Mouse (Mus musculus) embryonic facial prominence, embryonic 11.5 days (tissue): ENCODE data around the gene Mme. TPM values are rescaled to one million over a fixed set of nuclear protein-coding genes. Genes with fewer than 3 reads are reported as not detected.

Source experiments
- ATAC-seq: fragments of 200-750 bp; cut with Nextera tagmentation; replicated peaks from 2 replicates; pipeline ENCODE4 v1.8.0; 2017; ENCODE audit warnings: low read depth; ENCODE audit not compliant: insufficient number of reproducible peaks, low FRiP score, low TSS enrichment
- DNase-seq: peaks from one replicate; pipeline ENCODE4 v3.0.0-alpha.2; 2015; ENCODE audit warnings: low spot score
- H3K27ac ChIP-seq: fragments of 300-500 bp; sonication (generic); replicated peaks from 2 replicates; pipeline ENCODE4 v1.5.1; 2014; ENCODE audit warnings: mild to moderate bottlenecking, low read depth, low read length, control low read depth
- H3K27me3 ChIP-seq: fragments of 300-500 bp; sonication (generic); 2 replicates; pipeline ENCODE4 v1.6.1; 2014; ENCODE audit warnings: mild to moderate bottlenecking, low read length, moderate library complexity, mixed read lengths; ENCODE audit not compliant: control insufficient read depth, insufficient read depth
- H3K36me3 ChIP-seq: fragments of 300-500 bp; sonication (generic); replicated peaks from 2 replicates; pipeline ENCODE4 v1.6.1; 2014; ENCODE audit warnings: low read depth, mild to moderate bottlenecking, low read length, moderate library complexity, mixed read lengths; ENCODE audit not compliant: control insufficient read depth, insufficient read depth
- H3K4me1 ChIP-seq: fragments of 300-500 bp; sonication (generic); 2 replicates; pipeline ENCODE4 v1.6.1; 2014; ENCODE audit warnings: low read length, mixed read lengths; ENCODE audit not compliant: control insufficient read depth, insufficient read depth
- H3K4me2 ChIP-seq: fragments of 300-500 bp; sonication (generic); 2 replicates; pipeline ENCODE4 v1.6.1; 2014; ENCODE audit warnings: low read depth, mild to moderate bottlenecking, control low read depth, low read length, moderate library complexity
- H3K4me3 ChIP-seq: fragments of 300-500 bp; sonication (generic); 2 replicates; pipeline ENCODE4 v1.5.1; 2014; ENCODE audit warnings: low read depth, low read length, control low read depth
- H3K9ac ChIP-seq: fragments of 300-500 bp; sonication (generic); replicated peaks from 2 replicates; pipeline ENCODE4 v1.6.1; 2014; ENCODE audit warnings: mild to moderate bottlenecking, control low read depth, low read length
- H3K9me3 ChIP-seq: fragments of 300-500 bp; sonication (generic); replicated peaks from 2 replicates; pipeline ENCODE4 v1.6.1; 2016; ENCODE audit warnings: mild to moderate bottlenecking, low read length, inconsistent platforms, mixed read lengths; ENCODE audit not compliant: control insufficient read depth
- WGBS: fragments of 180-500 bp; shearing (Covaris S2); extraction: QIAGEN DNeasy Blood & Tissue Kit; methylation state at CpG from one replicate; pipeline ENCODE4 v1.1.7; 2014; 5-methylcytosine and 5-hydroxymethylcytosine counted together
- polyA plus RNA-seq: library from polyadenylated mRNA; unstranded; fragments of >200 nt; fragmentation: Nextera tagmentation; extraction: Ambion mirVana; gene quantifications from 2 replicates; pipeline ENCODE4 v1.2.1, GENCODE M21; 2014

Gene Mme
- polyA plus RNA-seq, 1 experiment from 2014 or later, result 33.3 TPM

GRCm38 (mm10) chr3:63294316-63294715 is 53.0 kb downstream of the Mme start:
- H3K4me1 ChIP-seq, result no peaks in the 10 kb centered on the region
- H3K27ac ChIP-seq, result no peak overlapping the region
- no peak overlapping the region for H3K4me3 ChIP-seq
- no peak overlapping the region for H3K4me2 ChIP-seq
- 68% methylated on average over 6 of the region's 6 CpGs for WGBS
- H3K9me3 ChIP-seq, result no peaks in the 10 kb centered on the region
- DNase-seq (no peak), ATAC-seq (no peak)
- H3K36me3 ChIP-seq, result no peaks in the 10 kb centered on the region
- no peak overlapping the region for H3K9ac ChIP-seq
- no peaks in the 10 kb centered on the region for H3K27me3 ChIP-seq

GRCm38 (mm10) chr3:63294791-63295190 is 53.5 kb downstream of the Mme start:
- ATAC-seq (no peak), DNase-seq (peak; percentile 13)
- H3K36me3 ChIP-seq, result no peaks in the 10 kb centered on the region
- H3K27me3 ChIP-seq, result no peaks in the 10 kb centered on the region
- H3K9me3 ChIP-seq, result no peaks in the 10 kb centered on the region
- no peak overlapping the region for H3K27ac ChIP-seq
- peak overlapping the region; percentile 77 for H3K4me3 ChIP-seq
- H3K4me1 ChIP-seq, result no peaks in the 10 kb centered on the region
- peak overlapping the region; percentile 84; the same call in 1 of the 2 replicates for H3K9ac ChIP-seq
- H3K4me2 ChIP-seq, result peak overlapping the region; percentile 91
- 34% methylated on average over 4 of the region's 4 CpGs for WGBS

GRCm38 (mm10) chr3:63295237-63295636 is 53.9 kb downstream of the Mme start:
- peak overlapping the region; percentile 91 for H3K4me2 ChIP-seq
- under 1% methylated on average over 21 of the region's 21 CpGs for WGBS
- no peaks in the 10 kb centered on the region for H3K9me3 ChIP-seq
- H3K4me1 ChIP-seq, result no peaks in the 10 kb centered on the region
- H3K36me3 ChIP-seq, result no peaks in the 10 kb centered on the region
- H3K4me3 ChIP-seq, result peak overlapping the region; percentile 77
- H3K27me3 ChIP-seq, result no peaks in the 10 kb centered on the region
- H3K9ac ChIP-seq, result peak overlapping the region; percentile 84
- H3K27ac ChIP-seq, result peak overlapping the region; percentile 88
- DNase-seq (peak; percentile 71), ATAC-seq (peak; percentile 88)

DNA sequence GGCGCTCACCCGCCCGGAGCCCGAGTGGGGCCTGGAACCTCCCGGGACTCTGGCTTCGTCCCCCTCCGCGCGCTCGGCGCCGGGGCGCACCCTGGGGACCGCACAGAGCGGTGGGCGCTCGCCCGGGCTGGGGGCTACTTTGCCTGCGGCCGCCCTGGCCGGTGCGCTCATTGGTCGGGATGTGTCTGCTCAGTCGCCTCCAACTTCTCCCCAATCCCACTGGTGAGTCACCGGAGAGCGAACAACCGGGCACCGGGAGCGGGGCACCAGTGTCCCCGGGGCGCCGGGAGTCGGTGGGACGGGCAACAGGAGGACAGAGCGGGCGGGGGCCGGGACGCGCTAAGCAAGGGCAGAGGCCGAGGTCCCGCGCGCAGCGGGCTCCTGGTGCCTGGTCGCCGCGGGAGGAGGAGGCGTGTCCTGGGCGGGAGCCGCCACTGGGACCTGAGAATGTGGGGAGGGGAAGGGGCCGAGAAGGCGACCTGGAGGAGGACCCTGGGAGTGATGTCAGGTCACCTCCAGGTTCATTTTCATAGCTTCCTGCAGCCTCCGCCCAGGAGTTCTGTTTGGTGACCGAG is 54.4 kb downstream of the Mme start:
- Histone ChIP-seq H3K4me3 (peak overlapping the region; percentile 77), H3K4me1 (no peaks in the 10 kb centered on the region), H3K9ac (peak overlapping the region; percentile 84), H3K36me3 (no peaks in the 10 kb centered on the region), H3K27ac (peak overlapping the region; percentile 88), H3K27me3 (no peaks in the 10 kb centered on the region), H3K9me3 (no peaks in the 10 kb centered on the region), H3K4me2 (peak overlapping the region; percentile 91)
- ATAC-seq (peak; percentile 86), DNase-seq (peak; percentile 66)
- under 1% methylated on average over 45 of the region's 54 CpGs for WGBS

- ATAC-seq (0 out of 2 replicates have a peak, but pooled peaks have one; percentile 25), DNase-seq (peak; percentile 75)
- Histone ChIP-seq H3K9ac (no peak overlapping the region), H3K36me3 (no peaks in the 10 kb centered on the region), H3K9me3 (no peaks in the 10 kb centered on the region), H3K4me3 (peak overlapping the region; percentile 77), H3K27ac (no peak overlapping the region), H3K4me2 (peak overlapping the region; percentile 91), H3K4me1 (no peaks in the 10 kb centered on the region), H3K27me3 (no peaks in the 10 kb centered on the region)
- 6% methylated on average over 12 of the region's 12 CpGs for WGBS
These were observed 55.1 kb downstream of the Mme start for GRCm38 (mm10) chr3:63296411-63296810.

DNA sequence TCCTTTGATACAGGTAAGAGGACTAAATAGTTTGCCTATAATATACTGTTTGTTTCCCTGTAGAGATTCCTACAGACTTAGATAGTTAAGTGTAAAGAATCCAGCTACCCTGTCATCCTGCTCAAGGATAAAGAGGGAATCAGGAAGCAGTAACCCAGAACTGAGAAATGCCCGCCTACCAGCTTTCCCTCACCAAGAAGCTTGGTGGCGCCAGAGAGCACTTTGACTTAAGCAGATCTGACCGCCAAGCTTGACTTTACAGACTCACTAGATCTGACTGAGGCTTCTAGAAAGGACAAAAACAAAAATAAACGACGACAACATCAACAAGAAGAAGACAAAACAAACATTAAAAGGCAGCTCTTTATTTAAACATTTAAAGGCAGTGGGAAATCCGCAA is 56.5 kb downstream of the Mme start:
- Histone ChIP-seq H3K9me3 (no peaks in the 10 kb centered on the region), H3K4me2 (no peak overlapping the region), H3K36me3 (no peaks in the 10 kb centered on the region), H3K4me1 (no peaks in the 10 kb centered on the region), H3K4me3 (no peak overlapping the region), H3K27ac (no peak overlapping the region), H3K27me3 (no peaks in the 10 kb centered on the region), H3K9ac (no peak overlapping the region)
- peak; percentile 91 for DNase-seq
- no peak for ATAC-seq
- 6% methylated on average over 6 of the region's 6 CpGs for WGBS

DNA sequence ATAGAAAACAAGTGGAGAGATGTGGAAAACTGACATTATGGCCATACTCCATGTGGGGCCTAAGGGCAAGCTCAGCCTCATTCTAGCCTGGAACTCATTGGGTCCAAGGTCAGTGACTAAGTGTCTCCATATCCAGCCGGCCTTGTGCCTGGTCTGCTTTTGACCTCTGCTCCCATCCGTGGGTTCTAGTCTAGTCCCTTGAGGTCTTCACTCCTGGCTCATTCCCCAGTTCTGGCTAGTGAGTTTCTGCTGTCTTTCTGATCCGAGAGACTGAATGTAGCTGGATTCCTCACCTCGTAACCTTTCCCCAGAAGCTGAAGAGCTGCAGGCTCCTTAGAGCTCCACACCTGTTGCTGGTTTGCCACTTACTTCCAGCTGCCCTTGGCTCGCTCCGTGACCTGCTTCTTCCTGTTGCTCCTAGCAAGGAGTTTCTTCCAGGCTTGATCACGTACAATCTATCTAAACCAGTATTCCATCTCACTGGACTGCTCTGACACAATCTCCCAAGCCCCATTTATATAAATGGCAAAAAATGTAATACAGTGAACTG is 73.9 kb downstream of the Mme start:
- no peak overlapping the region for H3K9ac ChIP-seq
- 45% methylated on average over 7 of the region's 7 CpGs for WGBS
- no peak overlapping the region for H3K4me3 ChIP-seq
- H3K27ac ChIP-seq, result no peak overlapping the region
- ATAC-seq, result no peak; the same call in 1 of the 2 replicates
- H3K4me2 ChIP-seq, result no peak overlapping the region
- no peaks in the 10 kb centered on the region for H3K4me1 ChIP-seq
- peak; percentile 57 for DNase-seq
- H3K9me3 ChIP-seq, result no peaks in the 10 kb centered on the region
- H3K27me3 ChIP-seq, result no peaks in the 10 kb centered on the region
- H3K36me3 ChIP-seq, result no peaks in the 10 kb centered on the region

DNA sequence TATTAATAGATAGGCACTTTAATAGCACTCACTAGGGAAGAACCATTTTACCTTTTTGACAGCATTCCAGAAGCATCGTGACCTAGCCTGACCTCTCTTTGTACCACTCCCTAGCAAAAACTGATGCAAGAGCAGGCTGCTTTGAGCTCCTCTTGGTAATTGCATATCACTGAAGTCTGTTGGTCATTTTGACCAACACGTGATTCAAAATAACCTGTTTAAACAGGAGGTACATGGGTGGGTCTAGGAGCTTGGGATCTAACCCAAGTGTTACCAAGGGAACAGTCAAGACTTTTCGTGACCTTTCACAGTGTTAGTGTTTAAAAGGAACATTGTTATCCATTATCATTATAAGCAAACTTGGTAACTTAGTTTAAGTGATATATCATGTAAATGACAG is 76.2 kb downstream of the Mme start:
- 68% methylated on average over 3 of the region's 3 CpGs for WGBS
- no peak overlapping the region for H3K4me3 ChIP-seq
- H3K4me2 ChIP-seq, result no peak overlapping the region

More for the DNA sequence above, 76.2 kb downstream of the Mme start:
- ATAC-seq, result no peak
- Histone ChIP-seq H3K36me3 (no peaks in the 10 kb centered on the region), H3K9ac (no peak overlapping the region), H3K4me1 (no peaks in the 10 kb centered on the region), H3K9me3 (no peaks in the 10 kb centered on the region), H3K27me3 (no peaks in the 10 kb centered on the region), H3K27ac (no peak overlapping the region)
- DNase-seq, result no peak
